Mouse (Mus musculus): ENCODE measurements around the gene Pknox1. TPM values are rescaled to one million over a fixed set of nuclear protein-coding genes. Genes with fewer than 3 reads are reported as not detected.

The Pknox1 gene
- polyA plus RNA-seq, 1 experiment from 2014 or later: 52.4 TPM

DNA sequence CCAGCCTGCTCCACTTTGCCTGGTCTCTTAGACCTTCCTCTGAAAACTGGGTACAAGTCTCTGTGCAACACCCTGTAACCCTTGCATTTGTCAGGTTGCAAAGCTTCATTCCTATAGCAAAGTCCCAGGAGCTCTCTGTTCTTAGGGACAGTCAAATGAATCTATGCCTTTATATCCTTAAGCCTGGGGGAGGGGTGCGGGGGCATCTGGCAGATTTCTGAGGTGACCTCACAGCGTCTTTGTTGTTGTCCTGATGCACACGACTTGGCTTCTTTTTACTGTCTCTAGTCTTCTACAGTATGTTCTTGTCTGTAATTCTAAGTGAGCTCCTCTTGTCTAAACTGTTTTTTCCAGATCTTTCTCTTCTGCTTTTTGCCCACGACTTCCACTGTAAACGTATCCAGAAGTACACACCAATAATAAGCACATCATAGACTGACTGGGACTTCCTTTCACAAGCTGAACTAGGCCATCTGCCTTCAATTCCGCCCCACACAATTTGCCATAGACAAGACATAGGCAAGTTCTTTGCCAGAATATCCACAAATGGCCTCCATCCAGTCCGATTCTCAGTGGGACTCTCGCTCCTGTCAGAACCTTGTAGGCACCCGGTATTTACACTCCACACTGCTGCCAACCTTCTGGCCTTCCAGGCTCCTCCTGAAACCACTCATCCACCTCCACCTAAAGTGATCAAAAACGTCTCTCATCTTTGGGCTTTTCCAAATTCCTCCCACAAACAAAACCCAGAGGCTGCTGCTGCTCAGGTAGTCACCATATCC lies 12.1 kb downstream of the Pknox1 start:
- Histone ChIP-seq H3K4me2 (ENCODE audit: low read depth) (no peak overlapping the region), H3K27ac (ENCODE audit: low read depth, low read length) (no peak overlapping the region), H3K9me3 (ENCODE audit: control insufficient read depth, low read length) (no peaks in the 10 kb centered on the region), H3K4me1 (ENCODE audit: control insufficient read depth, insufficient read depth, low read length) (peaks cover 2% of the 10 kb centered on the region; the same call in 1 of the 2 replicates), H3K9ac (ENCODE audit: low read length) (no peak overlapping the region), H3K4me3 (ENCODE audit: low read depth, low read length) (no peak overlapping the region), H3K36me3 (ENCODE audit: control insufficient read depth, insufficient read depth, low read length) (no peaks in the 10 kb centered on the region), H3K27me3 (ENCODE audit: control insufficient read depth, insufficient read depth, low read length) (no peaks in the 10 kb centered on the region)
- DNase-seq (ENCODE audit: low spot score) (no peak), ATAC-seq (ENCODE audit: insufficient read depth, low FRiP score, low TSS enrichment) (no peak)
- WGBS: 87% methylated on average over 10 of the region's 10 CpGs

DNA sequence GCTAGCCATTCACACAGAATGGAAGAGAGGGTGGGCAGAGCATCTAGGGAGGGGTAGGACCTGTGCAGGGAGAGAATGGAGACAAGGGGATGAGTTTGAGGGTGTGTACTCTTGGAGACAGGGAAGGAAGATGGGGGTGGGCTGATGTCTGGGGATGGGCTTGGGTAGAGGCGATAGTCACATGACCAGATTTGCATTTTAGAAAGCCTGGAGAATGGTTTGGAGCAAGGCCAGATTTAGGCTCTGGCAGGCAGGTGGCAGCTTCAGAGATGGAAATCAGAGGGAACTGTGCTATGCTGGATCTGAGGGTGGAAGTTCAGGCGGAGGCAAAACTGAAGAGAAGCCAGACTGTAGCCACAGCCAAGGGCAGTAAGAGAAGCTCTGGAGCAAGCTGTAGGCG lies 15.8 kb downstream of the Pknox1 start:
- ATAC-seq (ENCODE audit: insufficient read depth, low FRiP score, low TSS enrichment): no peak
- H3K36me3 ChIP-seq (ENCODE audit: control insufficient read depth, insufficient read depth, low read length): 0 out of 2 replicates have a peak, but pooled peaks cover 5% of the 10 kb centered on the region
- H3K4me2 ChIP-seq (ENCODE audit: low read depth): no peak overlapping the region
- no peak for DNase-seq (ENCODE audit: low spot score)
- H3K27ac ChIP-seq (ENCODE audit: low read depth, low read length): no peak overlapping the region
- H3K9ac ChIP-seq (ENCODE audit: low read length): no peak overlapping the region
- H3K4me3 ChIP-seq (ENCODE audit: low read depth, low read length): no peak overlapping the region
- H3K9me3 ChIP-seq (ENCODE audit: control insufficient read depth, low read length): no peaks in the 10 kb centered on the region
- no peaks in the 10 kb centered on the region for H3K27me3 ChIP-seq (ENCODE audit: control insufficient read depth, insufficient read depth, low read length)
- 77% methylated on average over 3 of the region's 3 CpGs for WGBS
- H3K4me1 ChIP-seq (ENCODE audit: control insufficient read depth, insufficient read depth, low read length): peaks cover 8% of the 10 kb centered on the region

DNA sequence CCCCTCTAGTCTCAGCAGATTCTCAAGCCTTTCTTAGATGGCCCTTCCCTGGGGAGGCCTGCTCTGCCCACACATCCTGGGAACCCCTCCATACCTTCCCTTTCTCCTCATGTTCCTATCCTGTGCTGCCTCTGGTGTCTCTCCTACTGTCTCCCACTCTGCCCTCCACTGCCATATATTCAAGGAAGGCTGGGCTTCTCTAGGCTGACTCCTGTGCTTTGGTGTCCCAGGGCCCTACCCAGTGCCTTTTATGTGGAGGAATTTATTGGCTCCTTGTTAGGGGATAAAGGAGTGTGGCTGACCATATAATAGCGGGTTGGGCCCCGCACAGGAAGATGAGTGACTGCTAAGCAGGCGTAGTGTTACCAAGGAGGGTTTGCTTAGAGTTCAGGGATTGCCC lies 18.7 kb downstream of the Pknox1 start:
- no peak for DNase-seq (ENCODE audit: low spot score)
- ATAC-seq (ENCODE audit: insufficient read depth, low FRiP score, low TSS enrichment): no peak
- no peaks in the 10 kb centered on the region for H3K27me3 ChIP-seq (ENCODE audit: control insufficient read depth, insufficient read depth, low read length)
- H3K4me1 ChIP-seq (ENCODE audit: control insufficient read depth, insufficient read depth, low read length): peaks cover 8% of the 10 kb centered on the region
- 28% methylated on average over 3 of the region's 3 CpGs for WGBS
- no peaks in the 10 kb centered on the region for H3K9me3 ChIP-seq (ENCODE audit: control insufficient read depth, low read length)
- peaks cover 5% of the 10 kb centered on the region; the same call in 1 of the 2 replicates for H3K36me3 ChIP-seq (ENCODE audit: control insufficient read depth, insufficient read depth, low read length)
- H3K4me2 ChIP-seq (ENCODE audit: low read depth): no peak overlapping the region
- 0 out of 2 replicates have a peak overlapping the region, but pooled peaks have one; percentile 8 for H3K27ac ChIP-seq (ENCODE audit: low read depth, low read length)
- no peak overlapping the region for H3K4me3 ChIP-seq (ENCODE audit: low read depth, low read length)
- no peak overlapping the region for H3K9ac ChIP-seq (ENCODE audit: low read length)

DNA sequence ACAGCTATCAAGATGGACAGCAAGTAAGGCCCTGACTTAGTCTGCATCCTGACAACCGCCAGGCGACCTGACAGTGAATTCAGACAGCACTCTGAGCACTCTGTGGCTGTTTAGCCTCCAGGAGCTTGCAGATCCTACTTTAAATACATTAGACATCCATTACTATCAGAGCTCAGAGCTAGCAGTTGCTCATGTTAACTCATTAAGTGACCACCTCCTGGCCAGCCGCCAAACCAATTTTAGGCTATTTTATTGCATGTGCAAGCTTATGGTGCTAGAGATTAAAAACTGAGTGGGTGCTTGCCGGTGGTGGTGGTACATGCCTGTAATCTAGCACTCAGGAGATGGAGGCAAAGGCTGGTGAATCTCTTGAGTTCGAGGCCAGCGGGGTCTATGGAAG lies 19.2 kb downstream of the Pknox1 start:
- DNase-seq (ENCODE audit: low spot score): no peak

DNA sequence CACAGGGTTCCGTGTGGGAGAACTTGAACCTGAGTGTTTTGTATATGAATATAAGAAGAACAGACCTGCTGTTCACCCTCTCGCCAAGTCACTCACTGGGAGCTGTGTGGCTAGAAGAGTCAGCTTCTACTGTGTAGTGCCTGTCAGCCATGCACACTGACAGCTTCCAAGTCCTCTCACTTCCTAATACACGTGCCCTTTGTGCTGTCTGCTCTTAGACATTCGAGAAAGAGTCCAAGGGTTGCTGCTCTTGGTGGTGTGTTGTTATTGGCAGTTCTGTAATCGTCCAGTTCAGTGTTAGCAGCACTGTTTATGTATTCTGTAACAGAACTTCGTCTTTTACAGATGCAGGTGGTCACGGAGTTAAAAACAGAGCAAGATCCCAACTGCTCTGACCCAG lies 23.6 kb downstream of the Pknox1 start:
- DNase-seq (ENCODE audit: low spot score) (no peak), ATAC-seq (ENCODE audit: insufficient read depth, low FRiP score, low TSS enrichment) (no peak)
- Histone ChIP-seq H3K9ac (ENCODE audit: low read length) (no peak overlapping the region), H3K36me3 (ENCODE audit: control insufficient read depth, insufficient read depth, low read length) (peaks cover 9% of the 10 kb centered on the region), H3K4me1 (ENCODE audit: control insufficient read depth, insufficient read depth, low read length) (no peaks in the 10 kb centered on the region), H3K9me3 (ENCODE audit: control insufficient read depth, low read length) (no peaks in the 10 kb centered on the region), H3K27ac (ENCODE audit: low read depth, low read length) (no peak overlapping the region), H3K27me3 (ENCODE audit: control insufficient read depth, insufficient read depth, low read length) (no peaks in the 10 kb centered on the region), H3K4me3 (ENCODE audit: low read depth, low read length) (no peak overlapping the region), H3K4me2 (ENCODE audit: low read depth) (no peak overlapping the region)
- WGBS: 89% methylated on average over 7 of the region's 7 CpGs

More for the DNA sequence above, 19.2 kb downstream of the Pknox1 start:
- Histone ChIP-seq H3K9me3 (ENCODE audit: control insufficient read depth, low read length) (no peaks in the 10 kb centered on the region), H3K4me3 (ENCODE audit: low read depth, low read length) (no peak overlapping the region), H3K4me1 (ENCODE audit: control insufficient read depth, insufficient read depth, low read length) (peaks cover 8% of the 10 kb centered on the region), H3K9ac (ENCODE audit: low read length) (no peak overlapping the region), H3K36me3 (ENCODE audit: control insufficient read depth, insufficient read depth, low read length) (peaks cover 5% of the 10 kb centered on the region), H3K27ac (ENCODE audit: low read depth, low read length) (no peak overlapping the region), H3K4me2 (ENCODE audit: low read depth) (no peak overlapping the region), H3K27me3 (ENCODE audit: control insufficient read depth, insufficient read depth, low read length) (no peaks in the 10 kb centered on the region)
- no peak for ATAC-seq (ENCODE audit: insufficient read depth, low FRiP score, low TSS enrichment)
- WGBS: 90% methylated on average over 6 of the region's 6 CpGs

DNA sequence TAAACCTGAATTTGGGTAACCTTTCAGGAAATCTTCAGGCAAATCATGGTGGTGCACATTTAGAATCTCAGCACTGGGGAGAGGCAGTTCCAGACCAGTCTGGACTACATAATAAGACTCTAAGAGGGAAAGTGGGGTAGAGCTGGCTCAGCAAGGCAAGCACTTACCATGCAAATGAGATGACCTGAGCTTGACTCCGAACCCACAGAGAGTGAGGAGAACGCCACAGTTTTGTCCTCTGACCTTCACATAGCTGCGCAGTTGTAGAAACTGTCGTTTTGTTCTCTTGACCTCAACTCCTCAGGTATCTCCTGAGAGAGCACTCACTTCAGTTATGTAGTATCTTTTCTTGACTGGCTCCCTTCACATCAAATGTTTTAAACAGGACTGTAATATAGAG lies 24.2 kb downstream of the Pknox1 start:
- Histone ChIP-seq H3K9me3 (ENCODE audit: control insufficient read depth, low read length) (no peaks in the 10 kb centered on the region), H3K9ac (ENCODE audit: low read length) (no peak overlapping the region), H3K36me3 (ENCODE audit: control insufficient read depth, insufficient read depth, low read length) (peaks cover 9% of the 10 kb centered on the region), H3K4me2 (ENCODE audit: low read depth) (no peak overlapping the region), H3K4me3 (ENCODE audit: low read depth, low read length) (no peak overlapping the region), H3K27me3 (ENCODE audit: control insufficient read depth, insufficient read depth, low read length) (no peaks in the 10 kb centered on the region), H3K27ac (ENCODE audit: low read depth, low read length) (no peak overlapping the region), H3K4me1 (ENCODE audit: control insufficient read depth, insufficient read depth, low read length) (no peaks in the 10 kb centered on the region)
- WGBS: 90% methylated on average over 4 of the region's 4 CpGs
- ATAC-seq (ENCODE audit: insufficient read depth, low FRiP score, low TSS enrichment): no peak
- no peak for DNase-seq (ENCODE audit: low spot score)

DNA sequence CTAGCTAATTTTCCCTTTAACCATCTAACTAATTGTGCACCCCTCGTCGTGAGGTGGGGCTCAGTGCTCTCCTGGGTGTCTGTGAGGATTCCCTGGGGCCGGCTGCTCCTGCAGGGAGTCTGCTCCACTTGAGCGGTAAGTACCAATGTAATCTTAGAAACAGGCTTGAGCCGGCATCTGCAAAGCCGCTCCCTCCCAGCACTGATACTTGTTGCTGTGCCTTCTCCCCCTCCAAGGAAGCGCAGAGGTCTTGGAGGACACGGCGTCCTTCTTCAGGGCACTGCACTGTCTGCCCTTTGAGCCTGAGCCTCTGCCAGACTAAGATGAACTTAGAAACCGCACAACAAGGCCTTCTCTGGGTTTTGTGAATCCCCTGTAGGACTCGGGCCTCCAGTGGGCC lies 26.3 kb downstream of the Pknox1 start:
- H3K4me1 ChIP-seq (ENCODE audit: control insufficient read depth, insufficient read depth, low read length): no peaks in the 10 kb centered on the region
- WGBS: 93% methylated on average over 11 of the region's 11 CpGs
- no peak overlapping the region for H3K27ac ChIP-seq (ENCODE audit: low read depth, low read length)
- DNase-seq (ENCODE audit: low spot score) (no peak), ATAC-seq (ENCODE audit: insufficient read depth, low FRiP score, low TSS enrichment) (no peak)
- no peak overlapping the region for H3K4me3 ChIP-seq (ENCODE audit: low read depth, low read length)
- no peak overlapping the region for H3K9ac ChIP-seq (ENCODE audit: low read length)
- H3K36me3 ChIP-seq (ENCODE audit: control insufficient read depth, insufficient read depth, low read length): peaks cover 7% of the 10 kb centered on the region
- no peaks in the 10 kb centered on the region for H3K27me3 ChIP-seq (ENCODE audit: control insufficient read depth, insufficient read depth, low read length)
- H3K9me3 ChIP-seq (ENCODE audit: control insufficient read depth, low read length): no peaks in the 10 kb centered on the region
- H3K4me2 ChIP-seq (ENCODE audit: low read depth): no peak overlapping the region

DNA sequence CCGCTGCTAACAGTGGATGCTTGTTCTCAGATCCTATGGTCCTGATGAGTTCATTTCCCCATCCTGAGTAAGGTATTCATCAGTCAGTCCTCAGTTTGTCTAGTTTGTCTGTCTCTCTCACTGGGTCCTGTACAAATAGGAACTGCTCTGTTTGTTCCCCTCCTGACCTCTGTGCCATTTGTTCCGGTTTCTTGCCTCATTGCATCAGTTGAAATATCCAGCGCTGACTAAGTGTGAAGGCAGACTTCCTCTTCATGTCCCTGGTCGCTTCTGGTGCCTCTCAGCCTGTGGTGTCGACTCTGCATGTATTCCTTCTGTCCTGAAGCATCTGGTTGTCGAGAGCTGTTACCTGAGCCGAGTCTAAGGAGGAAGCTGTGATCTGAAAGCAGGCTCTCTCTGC lies 30.1 kb downstream of the Pknox1 start:
- ATAC-seq (ENCODE audit: insufficient read depth, low FRiP score, low TSS enrichment) (no peak), DNase-seq (ENCODE audit: low spot score) (no peak)
- H3K27ac ChIP-seq (ENCODE audit: low read depth, low read length): no peak overlapping the region
- H3K36me3 ChIP-seq (ENCODE audit: control insufficient read depth, insufficient read depth, low read length): peaks cover 2% of the 10 kb centered on the region
- no peaks in the 10 kb centered on the region for H3K27me3 ChIP-seq (ENCODE audit: control insufficient read depth, insufficient read depth, low read length)
- no peak overlapping the region for H3K4me2 ChIP-seq (ENCODE audit: low read depth)
- H3K4me3 ChIP-seq (ENCODE audit: low read depth, low read length): no peak overlapping the region
- no peak overlapping the region for H3K9ac ChIP-seq (ENCODE audit: low read length)
- 67% methylated on average over 7 of the region's 7 CpGs for WGBS
- no peaks in the 10 kb centered on the region for H3K9me3 ChIP-seq (ENCODE audit: control insufficient read depth, low read length)
- no peaks in the 10 kb centered on the region for H3K4me1 ChIP-seq (ENCODE audit: control insufficient read depth, insufficient read depth, low read length)

DNA sequence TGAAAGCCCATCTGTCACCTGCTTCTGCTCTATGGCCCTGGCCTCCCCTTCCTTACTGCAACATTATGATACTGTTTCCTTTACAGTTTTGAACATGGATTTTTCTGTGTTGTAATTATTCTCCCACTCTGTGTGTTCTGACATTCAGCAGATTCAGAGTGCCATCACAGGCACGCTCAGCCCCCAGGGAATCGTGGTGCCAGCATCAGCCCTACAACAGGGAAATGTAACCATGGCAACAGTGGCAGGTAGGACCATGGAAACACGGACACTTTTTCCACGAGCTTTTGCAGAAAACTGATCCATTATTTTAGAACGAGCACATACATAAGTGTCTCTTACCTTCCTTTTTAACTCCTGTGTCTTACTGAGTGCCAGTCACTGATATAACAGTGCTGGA lies 30.5 kb downstream of the Pknox1 start:
- ATAC-seq (ENCODE audit: insufficient read depth, low FRiP score, low TSS enrichment) (no peak), DNase-seq (ENCODE audit: low spot score) (no peak)
- Histone ChIP-seq H3K4me1 (ENCODE audit: control insufficient read depth, insufficient read depth, low read length) (no peaks in the 10 kb centered on the region), H3K9me3 (ENCODE audit: control insufficient read depth, low read length) (no peaks in the 10 kb centered on the region), H3K36me3 (ENCODE audit: control insufficient read depth, insufficient read depth, low read length) (peaks cover 2% of the 10 kb centered on the region), H3K9ac (ENCODE audit: low read length) (no peak overlapping the region), H3K27me3 (ENCODE audit: control insufficient read depth, insufficient read depth, low read length) (no peaks in the 10 kb centered on the region), H3K27ac (ENCODE audit: low read depth, low read length) (no peak overlapping the region), H3K4me2 (ENCODE audit: low read depth) (no peak overlapping the region), H3K4me3 (ENCODE audit: low read depth, low read length) (no peak overlapping the region)
- WGBS: 84% methylated on average over 5 of the region's 5 CpGs

All from neural tube, embryonic 11.5 days (tissue).